Mouse (Mus musculus) cerebellum, adult 2 months (tissue): ENCODE data around the gene Neu1.

Experiments
- CTCF ChIP-seq: fragments of 200-500 bp; IDR thresholded peaks from 2 replicates; pipeline ENCODE4 v1.5.1; 2011; ENCODE audit warnings: low read depth, mild to moderate bottlenecking, control low read depth, low read length, moderate library complexity, borderline replicate concordance; ENCODE audit not compliant: insufficient read depth
- POLR2A ChIP-seq: fragments of 200-500 bp; IDR thresholded peaks from 2 replicates; pipeline ENCODE4 v1.6.1; 2011; ENCODE audit warnings: low read length, control low read depth, borderline replicate concordance; ENCODE audit not compliant: insufficient read depth

- TF ChIP-seq CTCF (no peak), POLR2A (no peak)
Measured at GRCm38 (mm10) chr17:34955884-34956283, 24.8 kb downstream of the Neu1 start.
